Mouse (Mus musculus) small intestine, adult 2 months (tissue): ENCODE data around the gene Saxo1.

Experiments
- CTCF ChIP-seq: fragments of 200-500 bp; IDR thresholded peaks from 2 replicates; pipeline ENCODE4 v1.5.1; 2012; ENCODE audit warnings: low read depth, mild to moderate bottlenecking, control low read depth, inconsistent platforms, low read length, moderate library complexity, mixed read lengths; ENCODE audit not compliant: insufficient replicate concordance, insufficient read length; ENCODE audit errors: extremely low read depth
- POLR2A ChIP-seq: fragments of 200-500 bp; IDR thresholded peaks from 2 replicates; pipeline ENCODE4 v1.6.1; 2012; ENCODE audit warnings: low read depth, mild to moderate bottlenecking, control low read depth, inconsistent platforms, low read length, moderate library complexity

DNA sequence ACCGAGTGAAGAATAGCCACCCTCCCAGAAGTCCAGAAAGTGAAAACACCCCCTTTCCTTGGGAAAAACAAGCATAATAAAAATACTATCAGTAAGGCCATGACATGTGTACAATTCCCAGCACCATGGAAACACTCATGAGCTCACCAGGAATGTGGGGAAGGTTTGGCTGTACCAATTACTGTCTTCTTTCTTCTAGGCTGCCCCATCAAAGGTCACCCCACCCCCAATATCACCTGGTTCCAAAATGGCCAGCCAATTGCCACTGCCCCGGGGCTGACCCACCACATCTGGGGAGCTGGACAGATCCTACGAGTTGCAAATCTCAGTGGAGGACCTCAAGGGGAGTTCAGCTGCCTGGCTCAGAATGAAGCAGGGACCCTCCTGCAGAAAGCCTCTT is 144.7 kb downstream of the Saxo1 start:
- no peak for TF ChIP-seq CTCF
- TF ChIP-seq POLR2A = no peak
